Mouse (Mus musculus): ENCODE measurements around the gene Dnmt1. TPM values are rescaled to one million over a fixed set of nuclear protein-coding genes. Genes with fewer than 3 reads are reported as not detected.

Gene Dnmt1
- polyA plus RNA-seq, 1 experiment from 2014 or later = 72.5 TPM

DNA sequence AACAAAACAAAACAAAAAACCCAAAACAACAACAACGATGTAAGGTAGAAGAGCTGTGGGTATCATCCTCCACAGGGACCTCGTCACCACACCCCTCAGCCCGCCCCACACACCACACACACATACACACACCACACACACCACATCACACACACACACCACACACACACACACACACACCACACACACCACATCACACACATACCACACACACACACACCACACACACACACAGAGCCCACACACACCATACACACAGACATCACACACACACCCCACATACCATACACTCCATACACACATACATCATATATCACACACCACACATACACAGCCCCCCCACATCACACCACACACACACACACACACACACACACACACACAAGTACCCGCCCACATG lies 31.9 kb upstream of the Dnmt1 start:
- Histone ChIP-seq H3K27ac (no peak overlapping the region), H3K27me3 (replicated peaks) (no peaks in the 10 kb centered on the region), H3K4me2 (replicated peaks) (no peak overlapping the region), H3K9ac (no peak overlapping the region), H3K9me3 (no peaks in the 10 kb centered on the region), H3K36me3 (no peaks in the 10 kb centered on the region), H3K4me1 (replicated peaks) (peaks cover 14% of the 10 kb centered on the region), H3K4me3 (replicated peaks) (no peak overlapping the region)
- 96% methylated on average over 4 of the region's 4 CpGs for WGBS
- ATAC-seq = no peak

DNA sequence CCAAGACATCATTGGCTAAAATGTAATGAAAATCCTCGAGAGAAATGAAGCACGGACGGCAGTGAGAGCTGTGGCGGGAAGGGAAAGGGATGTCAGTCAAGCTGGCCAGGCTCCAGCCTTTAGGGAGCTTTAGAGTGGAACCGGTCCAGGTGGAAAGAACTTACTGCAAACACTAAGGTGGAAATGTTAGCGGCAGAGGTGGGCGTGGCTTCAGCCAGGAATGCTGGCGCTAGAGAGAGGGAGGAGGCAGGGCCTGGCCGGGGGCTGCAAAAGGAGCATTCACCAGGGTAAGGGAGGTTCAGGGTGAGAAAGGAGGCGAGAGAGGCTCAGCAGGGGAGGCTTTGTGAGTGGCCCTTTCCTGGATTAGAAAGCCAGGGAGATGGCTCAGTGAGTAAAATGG lies 31.2 kb upstream of the Dnmt1 start:
- ATAC-seq = no peak
- Histone ChIP-seq H3K4me3 (replicated peaks) (no peak overlapping the region), H3K9ac (peak overlapping the region; percentile 15; the same call in 1 of the 2 replicates), H3K9me3 (no peaks in the 10 kb centered on the region), H3K36me3 (no peaks in the 10 kb centered on the region), H3K27me3 (replicated peaks) (no peaks in the 10 kb centered on the region), H3K27ac (peak overlapping the region; percentile 32; the same call in 1 of the 2 replicates), H3K4me1 (replicated peaks) (peaks cover 14% of the 10 kb centered on the region), H3K4me2 (replicated peaks) (peak overlapping the region; percentile 38; the same call in 1 of the 2 replicates)
- 6% methylated on average over 10 of the region's 10 CpGs for WGBS

DNA sequence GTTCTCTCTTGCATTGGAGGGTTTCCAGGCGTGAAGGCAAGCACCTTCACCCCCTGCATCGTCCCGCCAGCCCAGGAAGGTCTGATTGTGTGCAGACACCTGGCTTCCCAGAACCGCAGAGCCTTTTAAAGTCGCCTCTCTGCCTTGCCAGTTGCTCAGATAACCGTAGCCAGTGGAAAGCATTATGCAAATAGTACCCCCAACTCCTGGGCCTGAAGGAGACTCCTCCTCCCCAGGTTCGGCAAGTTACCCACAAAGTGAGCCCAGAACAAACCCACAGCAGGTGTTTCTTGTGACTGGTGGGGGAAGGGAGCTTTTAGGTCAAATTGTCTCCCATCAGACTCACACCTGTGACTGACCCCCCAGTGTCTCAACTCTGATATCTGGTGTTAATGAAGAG lies 28.3 kb upstream of the Dnmt1 start:
- H3K9me3 ChIP-seq = no peaks in the 10 kb centered on the region
- H3K27ac ChIP-seq = peak overlapping the region; percentile 66; the same call in 1 of the 2 replicates
- no peak for ATAC-seq
- H3K9ac ChIP-seq = no peak overlapping the region
- WGBS = 33% methylated on average over 7 of the region's 7 CpGs
- peaks cover 8% of the 10 kb centered on the region for H3K4me1 ChIP-seq (replicated peaks)
- H3K27me3 ChIP-seq (replicated peaks) = no peaks in the 10 kb centered on the region
- H3K4me2 ChIP-seq (replicated peaks) = no peak overlapping the region
- H3K36me3 ChIP-seq = no peaks in the 10 kb centered on the region
- H3K4me3 ChIP-seq (replicated peaks) = no peak overlapping the region

DNA sequence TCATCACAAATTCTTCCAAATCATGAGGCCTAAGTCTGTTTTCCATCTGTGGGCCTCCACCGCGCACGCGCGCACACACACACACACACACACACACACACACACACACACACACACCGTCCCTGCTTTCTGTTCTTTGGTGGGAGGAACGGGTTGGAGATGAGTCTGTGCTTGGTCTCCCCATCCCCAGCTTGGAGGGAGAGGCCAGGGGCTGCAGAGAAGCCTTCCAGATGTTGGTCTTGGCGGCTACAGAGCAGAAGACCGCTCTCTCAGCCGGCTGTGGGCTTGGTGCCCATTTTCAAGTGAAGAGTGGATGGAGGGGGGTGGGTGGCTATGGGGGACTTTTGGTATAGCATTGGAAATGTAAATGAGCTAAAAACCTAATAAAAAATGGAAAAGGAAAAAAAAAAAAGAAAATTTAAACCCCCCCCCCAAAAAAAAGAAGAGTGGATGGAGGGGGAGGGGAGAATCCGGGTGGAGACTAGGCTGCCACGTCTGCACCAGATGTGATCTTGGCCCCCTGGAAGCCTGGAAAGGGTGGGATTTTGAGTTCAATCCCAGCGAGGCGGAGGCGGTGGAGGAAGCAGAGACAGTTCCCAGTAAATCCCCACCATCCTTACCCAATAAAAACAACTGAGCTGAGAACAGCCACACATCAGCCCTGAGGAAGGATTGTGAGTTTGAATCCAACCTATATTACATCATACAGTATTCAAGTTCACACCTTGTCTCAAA lies 27.4 kb upstream of the Dnmt1 start:
- H3K27ac ChIP-seq = peak overlapping the region; percentile 66
- 47% methylated on average over 15 of the region's 15 CpGs for WGBS
- no peaks in the 10 kb centered on the region for H3K36me3 ChIP-seq
- H3K4me2 ChIP-seq (replicated peaks) = no peak overlapping the region
- ATAC-seq = peak; percentile 86
- H3K9ac ChIP-seq = no peak overlapping the region
- peaks cover 7% of the 10 kb centered on the region for H3K4me1 ChIP-seq (replicated peaks)
- no peak overlapping the region for H3K4me3 ChIP-seq (replicated peaks)
- no peaks in the 10 kb centered on the region for H3K9me3 ChIP-seq
- H3K27me3 ChIP-seq (replicated peaks) = no peaks in the 10 kb centered on the region

DNA sequence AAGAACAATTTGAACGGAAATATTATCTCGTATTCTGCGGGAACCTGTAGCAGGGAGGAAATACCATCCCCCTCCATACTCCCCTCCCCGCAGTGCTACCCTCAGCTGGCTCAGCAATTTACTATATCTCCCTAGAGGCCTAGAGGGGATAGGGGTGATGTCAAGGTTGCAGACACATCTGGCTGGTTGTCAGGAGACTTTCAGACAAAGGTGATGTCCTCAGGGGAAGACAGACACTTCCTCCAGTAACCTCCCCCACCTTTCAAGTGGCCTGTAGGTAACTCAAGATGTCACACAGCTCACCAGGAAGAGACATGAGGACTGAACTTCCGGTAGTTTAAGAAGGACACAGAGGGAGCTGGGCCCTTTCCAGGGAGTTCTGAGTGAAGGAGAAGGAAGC lies 23.5 kb upstream of the Dnmt1 start:
- no peak for ATAC-seq
- no peak overlapping the region for H3K4me2 ChIP-seq (replicated peaks)
- no peak overlapping the region for H3K9ac ChIP-seq
- no peaks in the 10 kb centered on the region for H3K36me3 ChIP-seq
- H3K4me1 ChIP-seq (replicated peaks) = peaks cover 11% of the 10 kb centered on the region
- no peak overlapping the region for H3K27ac ChIP-seq
- no peaks in the 10 kb centered on the region for H3K27me3 ChIP-seq (replicated peaks)
- H3K9me3 ChIP-seq = no peaks in the 10 kb centered on the region
- WGBS = 45% methylated on average over 5 of the region's 5 CpGs
- no peak overlapping the region for H3K4me3 ChIP-seq (replicated peaks)

DNA sequence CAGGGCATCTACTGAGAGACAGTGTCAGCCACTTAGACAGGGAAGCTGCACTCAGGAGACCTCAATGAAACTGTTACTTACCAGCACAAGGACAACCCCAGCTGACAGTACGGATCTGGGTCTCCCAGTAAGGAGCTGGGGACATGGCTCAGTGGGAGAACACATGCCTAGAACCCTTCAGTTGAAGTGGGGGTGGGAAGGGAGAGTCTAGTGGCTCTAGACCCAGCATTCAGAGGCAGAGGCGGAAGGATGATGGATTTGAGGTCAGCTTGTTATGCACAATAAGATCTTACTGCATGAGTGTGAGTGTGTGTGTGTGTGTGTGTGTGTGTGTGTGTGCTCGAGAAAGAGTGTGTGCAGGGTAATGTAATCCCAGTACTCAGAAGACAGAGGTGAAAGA lies 22.5 kb upstream of the Dnmt1 start:
- no peaks in the 10 kb centered on the region for H3K36me3 ChIP-seq
- no peak overlapping the region for H3K27ac ChIP-seq
- H3K4me3 ChIP-seq (replicated peaks) = no peak overlapping the region
- no peak overlapping the region for H3K4me2 ChIP-seq (replicated peaks)
- H3K4me1 ChIP-seq (replicated peaks) = peaks cover 11% of the 10 kb centered on the region
- no peak for ATAC-seq
- WGBS = 65% methylated on average over 3 of the region's 3 CpGs
- no peaks in the 10 kb centered on the region for H3K9me3 ChIP-seq
- H3K9ac ChIP-seq = no peak overlapping the region
- no peaks in the 10 kb centered on the region for H3K27me3 ChIP-seq (replicated peaks)

DNA sequence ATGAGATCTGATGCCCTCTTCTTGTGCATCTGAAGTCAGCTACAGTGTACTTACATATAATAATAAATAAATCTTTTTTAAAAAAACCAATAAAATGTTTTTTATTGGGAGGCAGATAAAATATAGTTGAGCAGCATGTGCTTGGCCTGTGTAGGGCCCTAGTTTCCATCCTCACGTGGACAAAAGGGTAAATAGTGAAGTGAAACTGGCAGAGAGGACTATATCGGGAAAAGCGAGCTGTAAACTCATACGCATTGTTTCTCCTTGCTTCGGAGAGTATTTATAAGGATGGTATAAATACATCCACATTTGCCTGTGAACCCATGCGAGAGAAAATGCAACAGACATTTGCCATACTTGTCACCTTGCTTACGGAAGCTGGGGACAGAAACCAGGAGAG lies 20.1 kb upstream of the Dnmt1 start:
- no peaks in the 10 kb centered on the region for H3K9me3 ChIP-seq
- H3K4me2 ChIP-seq (replicated peaks) = no peak overlapping the region
- no peaks in the 10 kb centered on the region for H3K36me3 ChIP-seq
- H3K4me1 ChIP-seq (replicated peaks) = peaks cover 23% of the 10 kb centered on the region
- no peak overlapping the region for H3K4me3 ChIP-seq (replicated peaks)
- ATAC-seq = no peak
- no peak overlapping the region for H3K27ac ChIP-seq
- H3K27me3 ChIP-seq (replicated peaks) = no peaks in the 10 kb centered on the region
- 79% methylated on average over 7 of the region's 7 CpGs for WGBS
- no peak overlapping the region for H3K9ac ChIP-seq

DNA sequence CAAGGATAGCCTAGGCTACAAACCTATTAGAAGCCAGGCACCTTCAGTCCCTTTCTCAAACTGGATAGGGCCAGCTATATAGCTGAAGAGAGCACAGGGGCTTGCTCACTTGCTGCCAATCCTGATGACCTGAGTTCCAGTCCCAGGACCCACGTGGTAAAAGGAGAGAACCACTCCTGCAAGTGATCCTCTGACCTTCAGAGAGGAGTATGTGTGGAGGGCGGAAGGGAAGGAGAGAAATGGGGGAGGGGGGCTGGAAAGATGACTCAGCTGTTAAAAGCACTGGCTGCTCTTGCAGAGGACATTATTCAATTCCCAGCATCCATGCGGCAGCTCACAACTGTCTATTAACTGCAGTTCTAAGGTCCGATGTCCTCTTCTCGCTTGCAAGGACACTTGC lies 19.5 kb upstream of the Dnmt1 start:
- H3K4me3 ChIP-seq (replicated peaks) = no peak overlapping the region
- H3K9ac ChIP-seq = no peak overlapping the region
- H3K4me2 ChIP-seq (replicated peaks) = no peak overlapping the region
- H3K27me3 ChIP-seq (replicated peaks) = no peaks in the 10 kb centered on the region
- no peaks in the 10 kb centered on the region for H3K36me3 ChIP-seq
- no peaks in the 10 kb centered on the region for H3K9me3 ChIP-seq
- ATAC-seq = no peak
- peaks cover 28% of the 10 kb centered on the region for H3K4me1 ChIP-seq (replicated peaks)
- H3K27ac ChIP-seq = 0 out of 2 replicates have a peak overlapping the region, but pooled peaks have one; percentile 36
- WGBS = 59% methylated on average over 5 of the region's 5 CpGs

DNA sequence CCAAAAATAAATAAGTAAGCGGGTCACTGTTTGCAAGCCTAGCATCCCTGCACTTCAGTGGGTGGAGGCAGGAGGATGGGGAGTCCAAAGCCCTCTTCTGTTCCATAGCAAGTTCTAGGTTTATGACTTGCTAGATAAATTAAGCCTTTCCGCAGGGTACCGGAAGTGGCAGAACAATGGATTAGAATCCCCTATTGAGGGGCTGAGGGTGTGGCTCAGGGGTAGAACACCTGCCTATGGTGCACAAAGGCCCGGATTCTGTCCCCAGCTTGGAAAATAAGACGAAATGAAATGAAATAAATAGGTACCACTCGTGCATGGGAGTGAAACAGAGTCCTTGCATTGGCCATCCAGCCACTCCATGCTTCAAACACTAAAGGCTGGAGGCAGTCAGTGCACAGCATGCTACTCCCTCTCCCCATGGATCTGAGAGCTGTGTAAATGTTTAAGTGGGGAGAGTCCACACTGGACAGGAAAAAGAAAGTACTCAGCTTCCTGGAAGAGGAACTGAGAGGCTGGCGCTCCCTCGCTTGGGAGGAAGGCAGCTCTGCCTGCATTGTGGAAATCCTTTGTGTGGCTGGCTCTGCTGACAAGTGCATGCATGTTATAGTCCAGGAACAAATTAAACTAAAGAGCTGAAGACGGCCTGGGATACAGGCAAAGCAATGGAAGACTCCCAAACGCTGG lies 18.9 kb upstream of the Dnmt1 start:
- Histone ChIP-seq H3K9me3 (no peaks in the 10 kb centered on the region), H3K4me2 (replicated peaks) (no peak overlapping the region), H3K9ac (no peak overlapping the region), H3K27ac (peak overlapping the region; percentile 36; the same call in 1 of the 2 replicates), H3K4me3 (replicated peaks) (no peak overlapping the region), H3K4me1 (replicated peaks) (peaks cover 28% of the 10 kb centered on the region), H3K36me3 (no peaks in the 10 kb centered on the region), H3K27me3 (replicated peaks) (no peaks in the 10 kb centered on the region)
- ATAC-seq = no peak
- 54% methylated on average over 10 of the region's 10 CpGs for WGBS

DNA sequence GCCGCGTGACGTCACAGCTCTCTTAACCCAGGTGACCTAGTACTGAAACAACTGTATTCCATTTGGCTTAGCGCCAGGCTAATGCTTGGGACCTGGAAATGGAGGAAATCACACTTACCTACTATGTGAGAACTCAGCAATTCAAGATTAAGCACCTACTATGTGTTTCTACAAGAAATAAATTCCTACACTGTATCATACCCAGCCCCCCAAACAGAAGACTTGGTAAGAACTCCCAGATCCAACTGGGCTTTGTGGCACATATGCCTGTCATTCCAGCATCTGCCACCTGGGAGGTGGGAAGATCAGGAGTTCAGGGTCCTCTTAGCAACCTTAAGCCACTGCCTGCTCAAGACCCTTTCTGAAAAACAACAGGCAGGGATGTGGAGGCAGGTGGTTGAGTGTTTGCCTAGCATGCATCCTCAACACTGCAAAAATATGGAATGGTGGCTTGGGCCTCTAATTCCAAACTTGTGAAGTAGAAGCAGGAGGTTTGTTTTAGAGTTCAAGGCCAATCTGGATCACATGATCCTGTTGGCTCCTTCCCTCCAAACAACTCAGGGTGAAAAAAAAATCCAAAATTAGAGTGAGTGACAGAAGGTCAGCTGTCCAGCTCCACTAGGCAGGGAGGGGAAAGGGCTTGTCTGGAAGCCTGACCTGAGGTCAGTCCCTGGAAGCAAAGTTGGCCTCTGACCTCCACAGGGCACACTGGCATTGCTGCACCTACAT lies 17.4 kb upstream of the Dnmt1 start:
- Histone ChIP-seq H3K4me1 (replicated peaks) (peaks cover 42% of the 10 kb centered on the region), H3K27me3 (replicated peaks) (no peaks in the 10 kb centered on the region), H3K27ac (peak overlapping the region; percentile 96), H3K36me3 (no peaks in the 10 kb centered on the region), H3K4me3 (replicated peaks) (peak overlapping the region; percentile 97), H3K4me2 (replicated peaks) (peak overlapping the region; percentile 91), H3K9ac (peak overlapping the region; percentile 97; the same call in 1 of the 2 replicates), H3K9me3 (no peaks in the 10 kb centered on the region)
- 2% methylated on average over 4 of the region's 4 CpGs for WGBS
- 0 out of 2 replicates have a peak, but pooled peaks have one; percentile 2 for ATAC-seq

DNA sequence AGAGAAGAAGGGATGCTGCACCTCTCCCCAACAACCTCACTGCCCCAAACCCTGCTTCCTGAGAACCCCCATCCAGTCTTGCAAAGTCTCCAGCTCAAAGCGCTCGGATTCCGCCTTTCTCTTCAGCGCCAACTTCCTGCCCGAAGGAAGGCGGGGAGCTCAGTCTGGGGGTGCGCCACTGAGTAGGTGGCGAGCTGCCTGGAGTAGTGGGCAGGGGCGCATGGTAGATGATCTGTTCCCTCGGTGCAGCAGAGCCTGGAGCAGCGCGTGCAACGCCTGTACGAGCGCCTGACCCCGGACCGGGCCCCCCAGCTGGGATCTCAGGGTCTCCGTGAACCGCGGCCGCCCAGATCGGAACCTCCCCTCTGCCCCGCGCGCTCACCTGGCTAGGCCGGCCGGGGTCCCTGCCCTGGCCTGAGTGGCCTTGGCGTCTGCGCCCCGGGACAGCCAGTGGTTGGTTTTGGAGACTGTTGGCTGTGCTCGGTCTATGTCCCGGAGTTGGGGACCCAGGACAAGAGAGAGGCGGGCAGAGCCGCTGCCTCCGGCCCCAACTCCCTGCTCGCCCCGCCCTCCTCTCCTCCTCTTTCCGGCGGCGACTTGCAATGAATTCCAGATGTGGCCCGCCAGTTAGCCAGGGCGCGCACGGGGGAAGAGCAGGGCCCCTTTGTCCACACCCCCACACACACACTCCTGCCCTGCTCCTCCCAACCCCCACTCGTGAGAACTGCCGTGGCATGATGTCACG lies 16.7 kb upstream of the Dnmt1 start, which contains the start of gene S1pr2:
TSS of gene S1pr2 (minus strand) at position 566 of the 745 bp plus-strand sequence.
- Histone ChIP-seq H3K4me2 (replicated peaks) (peak within 1 kb of the TSS; percentile 91), H3K4me3 (replicated peaks) (peak within 1 kb of the TSS; percentile 97), H3K4me1 (replicated peaks) (peaks cover 48% of the 10 kb centered on the region), H3K36me3 (no peaks in the 10 kb centered on the region), H3K9me3 (no peaks in the 10 kb centered on the region), H3K9ac (peak within 1 kb of the TSS; percentile 97), H3K27ac (peak within 1 kb of the TSS; percentile 96), H3K27me3 (replicated peaks) (no peaks in the 10 kb centered on the region)
- WGBS = 0% methylated on average over 47 of the region's 47 CpGs
- peak; percentile 78 for ATAC-seq

Data from intestine, embryonic 15.5 days (tissue).